Mouse (Mus musculus): Measurements from ENCODE around the gene Npas2.

Npas2 gene

DNA sequence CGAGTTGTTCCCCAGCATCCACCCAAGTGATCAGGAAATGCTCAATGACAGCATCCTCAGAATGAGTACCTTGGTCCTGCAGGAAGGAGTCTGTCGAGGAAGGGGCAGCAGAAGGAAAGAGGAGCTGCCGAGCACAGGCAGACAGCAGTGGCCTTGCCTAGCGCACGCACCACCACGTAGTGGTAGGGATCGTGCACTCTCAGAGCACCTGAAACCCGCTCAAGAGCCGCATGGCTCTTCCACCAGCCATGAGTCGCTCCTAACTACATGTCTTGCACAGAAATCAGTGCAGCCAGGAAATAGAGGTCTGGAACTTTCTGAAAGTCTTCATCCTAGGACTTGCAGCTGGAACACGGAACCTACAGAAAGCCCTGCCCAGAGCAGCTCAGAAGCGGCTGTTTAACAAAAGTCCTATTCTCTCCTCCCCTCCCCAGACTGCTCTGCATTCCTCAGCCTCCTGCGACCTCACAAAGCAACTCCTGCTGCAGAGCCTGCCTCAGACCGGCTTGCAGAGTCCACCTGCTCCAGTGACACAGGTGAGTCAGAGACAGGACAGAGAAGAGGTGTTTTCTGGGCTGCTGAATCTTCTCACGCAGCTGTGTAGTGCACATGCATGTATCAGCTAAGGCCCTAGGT is 142.1 kb downstream of the Npas2 start:
- DNase-seq (ENCODE audit: low spot score): no peak

DNA sequence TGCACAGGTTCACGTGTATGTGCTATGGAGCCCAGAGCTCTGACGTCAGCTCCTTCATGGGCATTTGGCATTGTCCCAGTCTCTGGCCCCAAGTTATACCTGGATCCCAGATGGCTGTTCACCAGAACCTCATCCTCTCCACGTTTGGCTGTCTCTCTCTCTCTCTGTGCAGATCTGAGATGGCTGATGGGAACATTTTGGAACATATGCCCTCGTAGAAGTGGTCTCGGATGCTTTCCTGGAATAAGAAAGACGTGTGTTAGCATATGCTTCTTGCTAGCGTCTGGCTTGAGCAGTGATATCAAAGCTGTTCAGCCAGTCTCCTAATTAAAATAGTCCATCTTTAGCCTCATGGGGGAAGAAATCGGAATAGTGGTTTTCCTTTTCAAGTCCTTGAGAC is 143.3 kb downstream of the Npas2 start:
- no peak for DNase-seq (ENCODE audit: low spot score)

DNA sequence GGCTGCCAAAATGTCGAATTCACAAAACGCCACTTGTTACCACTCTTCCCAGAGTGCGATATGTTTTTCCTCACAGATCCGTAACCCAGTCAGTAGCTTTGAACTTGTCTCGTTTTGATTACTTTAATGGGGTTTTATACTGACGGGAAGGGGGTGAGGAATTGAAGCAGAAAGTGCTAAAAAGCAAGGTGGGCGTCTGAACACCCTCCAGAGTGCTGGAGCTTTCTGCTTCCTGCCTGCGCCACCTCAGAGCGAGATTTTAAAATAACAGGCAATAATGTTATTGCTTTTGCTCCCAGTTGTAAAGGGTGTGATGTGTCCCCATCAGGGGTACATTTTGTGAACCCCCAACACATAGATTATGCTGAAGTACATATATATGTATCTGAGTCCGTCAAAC is 145.3 kb downstream of the Npas2 start:
- DNase-seq (ENCODE audit: low spot score): no peak

GRCm38 (mm10) chr1:39339455-39339854 is 145.9 kb downstream of the Npas2 start:
- DNase-seq (ENCODE audit: low spot score): no peak

GRCm38 (mm10) chr1:39340156-39340555 is 146.6 kb downstream of the Npas2 start:
- DNase-seq (ENCODE audit: low spot score): no peak

GRCm38 (mm10) chr1:39340647-39341046 is 147.1 kb downstream of the Npas2 start:
- no peak for DNase-seq (ENCODE audit: low spot score)

DNA sequence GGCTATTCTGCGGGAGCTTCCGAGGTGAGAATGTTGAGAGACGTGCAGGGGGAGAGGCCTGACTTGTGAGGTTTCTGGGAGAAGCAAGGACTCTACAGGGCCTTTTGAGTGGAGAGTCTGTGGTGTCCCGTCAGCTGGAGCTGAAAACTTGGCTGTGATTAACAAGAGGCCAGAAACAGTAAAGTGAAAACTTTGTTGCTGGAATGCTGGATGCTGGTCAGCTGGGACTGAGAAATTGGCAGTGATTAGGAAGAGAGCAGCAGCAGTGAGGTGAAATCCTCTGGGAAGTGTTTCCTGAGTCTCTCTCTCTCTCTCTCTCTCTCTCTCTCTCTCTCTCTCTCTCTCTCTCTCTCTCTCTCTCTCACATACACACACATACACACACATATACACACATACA is 148.3 kb downstream of the Npas2 start:
- no peak for DNase-seq (ENCODE audit: low spot score)

- DNase-seq (ENCODE audit: low spot score): no peak
Observed at GRCm38 (mm10) chr1:39343242-39343641, 149.7 kb downstream of the Npas2 start.

GRCm38 (mm10) chr1:39344981-39345600 is 151.6 kb downstream of the Npas2 start:
- no peak for DNase-seq (ENCODE audit: low spot score)

GRCm38 (mm10) chr1:39349001-39349400 is 155.5 kb downstream of the Npas2 start:
- no peak for DNase-seq (ENCODE audit: low spot score)

GRCm38 (mm10) chr1:39349427-39349826 is 155.9 kb downstream of the Npas2 start:
- DNase-seq (ENCODE audit: low spot score): no peak

- no peak for DNase-seq (ENCODE audit: low spot score)
Observed at GRCm38 (mm10) chr1:39361754-39362514, 168.4 kb downstream of the Npas2 start.

GRCm38 (mm10) chr1:39362515-39362893 is 169.0 kb downstream of the Npas2 start:
- no peak for DNase-seq (ENCODE audit: low spot score)

GRCm38 (mm10) chr1:39365562-39365961 is 172.0 kb downstream of the Npas2 start:
- DNase-seq (ENCODE audit: low spot score): no peak

- DNase-seq (ENCODE audit: low spot score): no peak
Observed at GRCm38 (mm10) chr1:39367045-39367444, 173.5 kb downstream of the Npas2 start.

GRCm38 (mm10) chr1:39367601-39368266 is 174.2 kb downstream of the Npas2 start, which contains the start of gene Rpl31:
Gene Rpl31, plus strand, starts transcription at chr1:39367842.
- peak; percentile 89 for DNase-seq (ENCODE audit: low spot score)

DNA sequence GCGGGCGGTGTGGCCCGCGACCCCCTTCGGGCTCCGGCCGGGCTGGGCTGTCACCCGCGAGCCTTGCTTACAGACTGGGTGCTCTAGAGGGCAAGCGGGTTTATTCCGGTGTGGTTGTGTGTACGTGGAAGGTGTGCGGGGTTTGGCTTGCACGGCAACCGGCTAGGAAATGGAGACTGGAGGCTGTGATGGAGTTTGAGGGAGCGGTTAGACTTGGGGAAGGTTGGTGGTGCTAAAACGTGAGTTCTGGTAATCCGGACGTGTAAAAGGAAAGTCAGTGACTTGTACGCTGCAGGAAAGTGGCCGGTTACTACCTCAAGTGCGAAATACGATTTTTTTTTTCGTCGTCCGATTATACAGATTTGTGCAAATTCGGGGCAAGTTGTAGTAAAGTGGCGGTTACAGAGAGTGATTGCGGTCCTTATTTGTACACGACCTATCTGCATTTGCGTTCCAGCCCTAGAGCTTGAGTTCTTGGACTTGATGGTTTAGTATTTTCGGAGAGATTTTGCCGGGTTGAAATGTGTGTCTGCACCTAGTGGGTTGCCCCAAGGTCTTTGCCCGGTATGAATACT is 174.8 kb downstream of the Npas2 start:
- no peak for DNase-seq (ENCODE audit: low spot score)

- DNase-seq (ENCODE audit: low spot score): no peak
Observed at GRCm38 (mm10) chr1:39370431-39370830, 176.9 kb downstream of the Npas2 start.

GRCm38 (mm10) chr1:39372220-39372843 is 178.8 kb downstream of the Npas2 start:
- DNase-seq (ENCODE audit: low spot score): no peak

DNA sequence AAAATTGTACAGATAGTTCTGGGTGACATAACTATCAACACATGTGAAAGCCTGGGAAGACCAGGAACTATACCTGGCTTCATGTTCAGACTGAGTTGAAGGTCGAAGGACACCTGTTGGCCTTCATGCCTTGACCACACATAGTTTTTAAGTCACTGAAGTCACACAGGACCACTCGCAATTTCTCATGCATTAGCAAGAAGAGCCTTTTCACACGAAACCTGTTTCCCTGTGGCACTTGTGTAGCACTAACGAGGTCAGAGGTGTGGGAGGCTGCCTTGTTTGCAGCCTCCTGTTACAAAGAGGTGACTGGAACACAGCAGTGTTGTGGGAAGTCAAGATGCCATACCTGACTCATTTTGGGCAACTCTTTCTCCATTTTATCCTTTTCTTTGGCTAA is 179.8 kb downstream of the Npas2 start:
- DNase-seq (ENCODE audit: low spot score): no peak

GRCm38 (mm10) chr1:39374231-39374809 is 180.8 kb downstream of the Npas2 start:
- no peak for DNase-seq (ENCODE audit: low spot score)

DNA sequence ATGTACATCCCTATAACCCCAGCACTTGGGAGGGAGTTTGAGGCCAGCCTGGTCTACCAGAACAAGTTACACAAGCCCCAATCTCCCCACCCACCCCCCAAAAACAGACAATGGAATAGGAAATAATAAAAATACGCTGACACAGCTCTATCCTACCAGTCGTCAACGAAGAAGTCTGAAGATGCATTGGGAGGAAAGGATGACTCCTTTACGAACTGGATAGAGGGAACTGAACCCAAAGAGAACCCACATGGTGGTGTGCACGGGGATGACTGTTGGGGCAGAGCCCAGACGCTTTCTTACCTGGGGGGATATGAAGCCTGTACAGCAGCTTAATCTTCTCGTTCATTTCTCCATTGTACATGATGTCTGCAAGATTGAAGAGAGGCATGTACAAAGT is 182.6 kb downstream of the Npas2 start:
- DNase-seq (ENCODE audit: low spot score): no peak
